Mouse (Mus musculus) B cell, adult 62 days (primary cell): ENCODE data around the gene Rnasek. TPM values are rescaled to one million over a fixed set of nuclear protein-coding genes. Genes with fewer than 3 reads are reported as not detected.

Source experiments
- total RNA-seq: library from RNA; stranded (reverse); gene quantifications from 4 replicates; pipeline ENCODE4 v1.2.4, GENCODE M21; 2023

Gene Rnasek
- total RNA-seq: 56.1 to 99.7 TPM (median 83.1 TPM) in 4 replicates

DNA sequence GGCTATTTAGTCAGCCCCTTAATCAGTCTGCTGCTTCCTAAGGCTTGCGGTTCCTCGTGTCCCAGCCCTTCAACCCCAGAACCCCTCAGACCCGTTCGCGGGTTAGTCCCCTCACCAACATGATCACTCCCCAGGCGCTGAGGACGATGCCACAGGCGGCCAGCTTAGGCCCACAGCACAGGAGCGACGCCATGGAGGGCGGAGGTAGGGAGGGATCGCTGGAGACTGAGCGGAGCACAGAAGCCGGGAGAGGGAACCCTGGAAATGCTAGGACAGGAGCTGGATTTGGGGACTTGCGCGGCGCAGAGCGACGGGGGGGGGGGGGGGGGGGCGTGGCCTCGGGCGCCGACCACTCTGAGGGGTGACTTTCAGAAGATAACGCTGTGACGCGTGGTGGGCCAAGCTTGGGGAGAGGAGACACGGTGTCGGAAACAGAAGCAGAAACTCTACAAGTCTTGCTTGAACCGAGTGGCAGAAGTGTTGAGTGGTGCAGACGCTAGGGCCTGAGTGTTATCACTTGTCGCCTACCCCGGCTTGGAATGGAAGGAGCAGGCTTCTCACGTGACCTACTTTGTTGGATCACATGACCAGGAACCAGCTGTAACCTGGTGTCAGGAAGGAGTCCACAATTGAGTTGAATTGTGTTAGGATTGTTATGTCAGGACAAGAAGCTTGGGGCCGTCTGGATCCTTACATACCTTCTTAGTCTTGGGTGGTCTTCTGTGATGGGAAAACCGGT, at the start of gene Rnasek, which contains the start of gene Gm21988:
TSS of gene Rnasek (minus strand) at position 302 of the 739 bp plus-strand sequence.
TSS of gene Gm21988 (minus strand) at position 290 of the 739 bp plus-strand sequence.

GRCm38 (mm10) chr11:70254931-70255531, 15.4 kb upstream of the Rnasek start, which contains the start of gene Alox12:
Gene Alox12, minus strand, starts transcription at chr11:70255353.

DNA sequence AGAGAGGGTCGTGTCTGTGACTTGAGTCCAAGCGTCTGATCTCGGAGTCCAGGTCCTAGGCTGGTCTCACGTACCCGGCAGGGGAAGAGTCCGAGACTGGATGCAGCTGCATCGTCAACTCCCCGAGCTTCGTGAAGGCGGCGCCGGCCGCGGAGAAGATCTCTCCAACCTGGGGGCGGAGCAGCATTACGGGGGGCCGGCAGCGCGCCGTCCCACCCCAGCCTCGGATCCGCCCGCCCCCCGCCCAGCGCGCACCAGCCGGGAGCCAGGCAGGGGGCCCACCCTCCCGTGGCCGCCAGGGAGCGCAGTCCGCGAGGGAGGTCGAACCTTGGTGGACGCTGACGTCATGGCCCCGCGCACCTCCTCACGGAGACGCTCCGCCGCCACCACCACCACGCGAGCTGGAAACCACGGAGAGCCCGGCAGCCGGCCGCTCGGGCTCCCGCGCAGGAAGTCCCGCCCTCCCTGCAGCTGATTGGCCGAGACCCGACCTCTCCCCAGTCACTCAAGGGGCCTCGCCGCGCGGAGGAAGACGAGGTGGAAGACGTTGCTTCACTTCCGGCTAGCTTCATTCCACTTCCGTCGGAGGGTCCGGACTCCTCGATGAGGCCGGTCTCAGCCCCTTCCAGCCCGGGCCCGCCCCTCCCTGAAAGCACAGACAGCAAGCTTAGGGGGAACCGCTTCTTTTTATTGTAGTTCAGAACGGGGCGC, 2.0 kb downstream of the Rnasek start, which contains the start of gene 0610010K14Rik:
TSS of gene 0610010K14Rik (minus strand) at position 458 of the 711 bp plus-strand sequence.

DNA sequence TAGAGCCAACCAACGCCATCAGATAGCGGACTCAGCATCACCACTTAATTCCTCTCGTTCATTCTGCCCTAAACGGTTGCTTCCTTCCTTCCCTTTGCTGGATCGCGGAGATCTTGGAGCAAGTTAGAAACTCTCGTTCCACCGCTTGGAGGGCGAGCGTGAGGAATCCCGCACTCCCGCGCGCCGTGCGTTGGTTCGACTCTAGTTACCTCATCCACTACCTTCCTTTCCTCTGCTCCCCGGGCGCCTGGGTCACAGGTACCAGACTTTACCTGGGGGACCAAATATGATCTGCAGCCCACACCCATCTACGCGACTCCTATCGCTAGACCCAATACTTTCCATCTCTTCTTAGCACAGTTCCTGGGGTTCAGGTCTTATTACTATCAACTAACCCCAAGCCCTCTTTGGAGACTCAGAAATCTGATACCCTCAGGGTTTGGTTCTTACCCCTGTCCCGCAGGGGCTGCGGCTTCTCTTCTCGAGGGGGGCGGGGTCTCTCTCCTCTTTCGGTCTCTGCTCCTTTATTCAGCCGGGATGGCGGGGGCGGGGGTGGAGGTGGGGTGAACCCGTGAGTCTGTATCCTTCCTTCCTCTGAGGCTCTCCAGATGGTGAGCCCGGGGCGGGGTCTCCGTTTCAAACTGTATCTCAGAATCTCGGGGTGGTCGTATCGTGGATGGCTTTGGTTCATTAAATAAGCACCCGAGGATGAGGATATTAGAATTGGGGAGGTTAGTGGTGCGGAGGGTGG, 10.2 kb downstream of the Rnasek start, which contains the start of gene Bcl6b:
TSS of gene Bcl6b (minus strand) at position 539 of the 751 bp plus-strand sequence.

DNA sequence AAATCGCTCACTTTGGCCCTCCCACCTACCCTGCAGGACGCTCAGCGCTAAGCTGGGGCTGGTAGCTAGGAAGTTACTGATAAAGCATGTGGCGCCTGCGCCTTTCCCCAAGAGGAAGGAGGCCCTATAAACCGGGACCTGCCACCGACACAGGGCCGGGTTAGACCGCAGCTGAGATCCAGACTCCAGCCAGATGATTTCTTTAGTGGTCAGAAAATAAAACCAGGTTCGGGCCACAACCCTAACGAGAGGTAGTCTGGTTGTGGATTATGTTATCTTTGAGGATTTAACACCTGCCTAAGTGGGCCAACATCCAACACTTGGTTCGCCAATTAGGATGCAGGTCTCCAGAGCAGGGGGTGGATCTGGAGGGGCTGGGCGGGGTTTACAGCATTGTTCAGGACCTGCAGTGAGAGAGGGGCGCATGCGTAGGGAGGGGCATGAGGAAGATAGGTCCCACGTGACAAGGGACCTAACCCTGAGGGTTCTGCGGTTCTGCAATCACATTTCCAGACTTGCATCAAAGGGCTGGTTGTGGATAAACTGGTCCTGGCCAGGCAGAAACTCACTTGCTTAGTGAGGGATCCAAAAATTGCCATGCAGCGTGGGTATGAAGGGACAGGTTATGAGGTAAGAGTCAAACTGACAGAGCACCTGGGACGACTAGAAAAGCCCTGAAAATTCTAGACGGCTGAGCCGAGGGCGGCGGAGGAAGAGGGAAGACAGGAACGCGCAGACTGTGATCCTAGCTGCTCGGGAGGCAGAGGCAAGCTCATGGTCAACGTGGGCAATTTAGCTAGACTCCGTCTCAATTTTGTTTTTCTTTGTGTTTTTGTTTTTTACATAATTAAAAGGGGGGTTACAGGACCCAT, 18.7 kb downstream of the Rnasek start, which contains the start of gene Slc16a13:
TSS of gene Slc16a13 (minus strand) at position 334 of the 872 bp plus-strand sequence.

DNA sequence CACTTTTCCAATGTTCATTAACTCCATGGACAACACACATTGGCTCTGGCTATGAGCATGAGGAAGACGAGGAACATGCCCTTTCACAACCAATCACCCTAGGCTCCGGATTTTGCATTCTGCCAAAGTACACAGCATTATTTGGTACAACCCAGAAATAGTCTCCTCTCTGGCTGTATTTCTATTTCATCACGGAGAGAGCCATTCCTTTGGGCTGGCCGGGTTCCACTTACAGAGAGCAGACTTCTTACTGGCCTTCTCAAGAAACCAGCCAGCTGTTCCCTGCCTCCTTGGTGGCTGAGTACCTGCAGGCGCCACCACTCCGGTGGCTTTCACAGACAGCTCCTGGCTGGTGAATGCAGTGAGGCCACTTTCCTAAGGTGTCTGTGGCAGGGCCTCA, 27.2 kb downstream of the Rnasek start, which contains the start of gene Slc16a11:
TSS of gene Slc16a11 (plus strand) at position 330 of the 400 bp plus-strand sequence.

Other genes starting within 250 kb of the Rnasek start
- 285 to 331 TPM (median 318 TPM) in 4 replicates for gene Gabarap, start 248.7 kb downstream of the Rnasek start, total RNA-seq
- 48.3 to 52.7 TPM (median 51.4 TPM) in 4 replicates for gene Phf23, start 244.1 kb downstream of the Rnasek start, total RNA-seq
- gene Dvl2, start 239.2 kb downstream of the Rnasek start, total RNA-seq: 51.2 to 61.3 TPM (median 58.7 TPM) in 4 replicates
- gene Acadvl, start 224.4 kb downstream of the Rnasek start, total RNA-seq: 44.6 to 55.5 TPM (median 48.8 TPM) in 4 replicates
- gene Dlg4, start 222.9 kb downstream of the Rnasek start, total RNA-seq: 3.9 to 7.2 TPM (median 4.3 TPM) in 4 replicates
- not detected in 4 replicates for gene Asgr1, start 185.8 kb downstream of the Rnasek start, total RNA-seq
- not detected in 4 replicates for gene Asgr2, start 147.2 kb downstream of the Rnasek start, total RNA-seq
- not detected in 4 replicates for gene Mgl2, start 109.5 kb downstream of the Rnasek start, total RNA-seq
- not detected in 4 replicates for gene Clec10a, start 83.6 kb downstream of the Rnasek start, total RNA-seq
- gene Slc16a11, start 27.1 kb downstream of the Rnasek start, total RNA-seq: not detected in 4 replicates
- 2.3 to 6.7 TPM (median 2.5 TPM) in 4 replicates for gene Slc16a13, start 18.8 kb downstream of the Rnasek start, total RNA-seq
- 0.38 to 0.97 TPM (median 0.72 TPM) in 3 of 4 replicates, not detected in the other for gene Bcl6b, start 10.0 kb downstream of the Rnasek start, total RNA-seq
- gene 0610010K14Rik, start 1.9 kb downstream of the Rnasek start, total RNA-seq: 58.0 to 66.5 TPM (median 65.5 TPM) in 4 replicates
- gene Gm21988, start within 50 bp of the Rnasek start, total RNA-seq: 1.9 to 7.8 TPM (median 4.1 TPM) in 4 replicates
- 0.18 to 0.31 TPM (median 0.26 TPM) in 3 of 4 replicates, not detected in the other for gene Alox12, start 15.5 kb upstream of the Rnasek start, total RNA-seq
- not detected in 4 replicates for gene Alox12e, start 82.8 kb upstream of the Rnasek start, total RNA-seq
- 2.2 TPM in 1 of 4 replicates, not detected in the others for gene Alox15, start 112.2 kb upstream of the Rnasek start, total RNA-seq
- gene Pelp1, start 170.2 kb upstream of the Rnasek start, total RNA-seq: 26.2 to 28.3 TPM (median 27.4 TPM) in 4 replicates
- 96.8 to 105 TPM (median 102 TPM) in 4 replicates for gene Arrb2, start 192.8 kb upstream of the Rnasek start, total RNA-seq
- 41.2 to 54.4 TPM (median 43.1 TPM) in 4 replicates for gene Med11, start 212.1 kb upstream of the Rnasek start, total RNA-seq
- gene Zmynd15, start 219.6 kb upstream of the Rnasek start, total RNA-seq: 0.41 to 3.1 TPM (median 0.87 TPM) in 4 replicates
- gene Cxcl16, start 220.1 kb upstream of the Rnasek start, total RNA-seq: 8.6 to 11.2 TPM (median 9.8 TPM) in 4 replicates